8 mouse cellular contexts compared by ENCODE assay signal in genomic region chr17:30005103-30005443, GRCm38 (mm10). TPM values are rescaled to one million over a fixed set of nuclear protein-coding genes. Genes with fewer than 3 reads are reported as not detected.
DNase-seq lines count a peak whose midpoint lies in the region; ATAC-seq and TF ChIP-seq lines count a peak whose summit lies in the region.

No protein-coding gene starts in this region.

- WGBS in embryonic facial prominence, embryonic 10.5 days: 0% methylated on average over 41 of the region's 47 CpGs
- WGBS in hindbrain, postnatal 0 days: 3% methylated on average over 30 of the region's 47 CpGs

- H3ac ChIP-seq in myocyte (ENCODE audit: control insufficient read depth, insufficient read length): peak overlapping the region; percentile 71

- H3K27me3 ChIP-seq in embryonic facial prominence, embryonic 10.5 days (replicated peaks; ENCODE audit: low read depth, poor library complexity, severe bottlenecking): no peaks in the 10 kb centered on the region
- H3K27me3 ChIP-seq in hindbrain, postnatal 0 days (ENCODE audit: insufficient read depth, low read length): no peaks in the 10 kb centered on the region
- H3K27me3 ChIP-seq in myocyte (ENCODE audit: control insufficient read depth, insufficient read depth, insufficient read length): no peaks in the 10 kb centered on the region

- H3K4me1 ChIP-seq in embryonic facial prominence, embryonic 10.5 days: peaks cover 45% of the 10 kb centered on the region
- peaks cover 29% of the 10 kb centered on the region for H3K4me1 ChIP-seq in hindbrain, postnatal 0 days (ENCODE audit: insufficient read depth, low read length)

- no peak for TF ChIP-seq POLR2A in myocyte (IDR thresholded peaks at IDR 0.05; ENCODE audit: insufficient read length, low read depth)

- no peak for ATAC-seq in hindbrain, postnatal 0 days

- no peak for DNase-seq in layer of hippocampus, adult 2 months (ENCODE audit: low spot score in 2 of 2)
- DNase-seq in layer of hippocampus, adult 9-11 months: no peak
- DNase-seq in embryonic facial prominence, embryonic 10.5 days (ENCODE audit: low spot score): no peak
- DNase-seq in hindbrain, postnatal 0 days (ENCODE audit: low spot score): no peak
- no peak for DNase-seq in cerebellum, adult 9-11 months
- DNase-seq in embryo, embryonic 9.5 days (ENCODE audit: extremely low spot score): no peak
- no peak for DNase-seq in retina, postnatal 1 day

- peak overlapping the region; percentile 98 for H3K27ac ChIP-seq in layer of hippocampus, adult 2 months
- peak overlapping the region; percentile 100 for H3K27ac ChIP-seq in embryonic facial prominence, embryonic 10.5 days (replicated peaks)
- H3K27ac ChIP-seq in hindbrain, postnatal 0 days: peak overlapping the region; percentile 97

- H3K4me2 ChIP-seq in hindbrain, postnatal 0 days (ENCODE audit: low read depth, low read length): peak overlapping the region; percentile 67
- H3K4me2 ChIP-seq in myocyte (ENCODE audit: low read depth): no peak overlapping the region

- peak overlapping the region; percentile 92 for H3K4me3 ChIP-seq in layer of hippocampus, adult 2 months
- H3K4me3 ChIP-seq in embryonic facial prominence, embryonic 10.5 days: peak overlapping the region; percentile 98
- peak overlapping the region; percentile 93 for H3K4me3 ChIP-seq in hindbrain, postnatal 0 days (ENCODE audit: low read length)
- H3K4me3 ChIP-seq in myocyte: peak overlapping the region; percentile 63

- no peak for TF ChIP-seq CTCF in layer of hippocampus, adult 2 months (conservative IDR thresholded peaks at IDR 0.05)
- TF ChIP-seq CTCF in hindbrain, postnatal 0 days (IDR thresholded peaks at IDR 0.05; ENCODE audit: low read depth): no peak

- peaks cover 48% of the 10 kb centered on the region for H3K79me2 ChIP-seq in myocyte (ENCODE audit: control insufficient read depth, insufficient read depth)

- H3K9me3 ChIP-seq in embryonic facial prominence, embryonic 10.5 days: no peaks in the 10 kb centered on the region
- H3K9me3 ChIP-seq in hindbrain, postnatal 0 days (ENCODE audit: low read length): no peaks in the 10 kb centered on the region

- H3K9ac ChIP-seq in hindbrain, postnatal 0 days (replicated peaks; ENCODE audit: low read length): peak overlapping the region; percentile 92

- peaks cover 25% of the 10 kb centered on the region for H3K36me3 ChIP-seq in embryonic facial prominence, embryonic 10.5 days (replicated peaks)
- no peaks in the 10 kb centered on the region for H3K36me3 ChIP-seq in hindbrain, postnatal 0 days (ENCODE audit: insufficient read depth, low read length)
- H3K36me3 ChIP-seq in myocyte (ENCODE audit: control insufficient read depth, insufficient read depth): no peaks in the 10 kb centered on the region

TF ChIP-seq in myocyte, 11 proteins besides CTCF, POLR2A, EP300 and RAD21:
- no peak for TF ChIP-seq MYOD1 (IDR thresholded peaks at IDR 0.05; ENCODE audit: control insufficient read depth in 1 of 3, insufficient read length in 2 of 3, low read depth in 2 of 3)
- no peak for TF ChIP-seq TCF12 (IDR thresholded peaks at IDR 0.05; ENCODE audit: insufficient read depth, poor library complexity, severe bottlenecking)
- TF ChIP-seq MYOG (IDR thresholded peaks at IDR 0.05; ENCODE audit: control insufficient read depth in 1 of 3, insufficient read depth in 1 of 3, insufficient read length in 2 of 3, low read depth in 2 of 3): no peak
- TF ChIP-seq USF1 (IDR thresholded peaks at IDR 0.05; ENCODE audit: low read depth): no peak
- no peak for TF ChIP-seq POLR2AphosphoS2 (IDR thresholded peaks at IDR 0.05; ENCODE audit: insufficient read length, low read depth)
- TF ChIP-seq MAX (IDR thresholded peaks at IDR 0.05; ENCODE audit: low read depth): no peak
- TF ChIP-seq SRF (IDR thresholded peaks at IDR 0.05; ENCODE audit: control insufficient read depth, insufficient read length, low read depth): no peak
- no peak for TF ChIP-seq CEBPB (IDR thresholded peaks at IDR 0.05; ENCODE audit: insufficient read depth, poor library complexity, severe bottlenecking)
- no peak for TF ChIP-seq REST (IDR thresholded peaks at IDR 0.05; ENCODE audit: insufficient read depth, insufficient read length)
- TF ChIP-seq TCF3 (IDR thresholded peaks at IDR 0.05; ENCODE audit: insufficient read length, low read depth): no peak
- no peak for TF ChIP-seq E2F4 (IDR thresholded peaks at IDR 0.05; ENCODE audit: insufficient read depth)

RNA-seq across cellular contexts. Expression of gene Zfand3, which starts 0.5 kb away (rescaled TPM):
- total RNA-seq in layer of hippocampus, adult 2 months (2021): 100 to 1,000 TPM; 112 to 118 TPM
- polyA plus RNA-seq in embryonic facial prominence, embryonic 10.5 days (2016; fragmentation: Nextera tagmentation; extraction: Ambion mirVana): 59.1 and 62.5 TPM in 2 replicates
- total RNA-seq in hindbrain, postnatal 0 days (2014; rRNA removed): 84.5 and 105 TPM in 2 replicates
- 49.2 and 50.6 TPM in 2 replicates for polyA plus RNA-seq in hindbrain, postnatal 0 days (2015; fragmentation: Nextera tagmentation; extraction: Ambion mirVana)
- polyA plus RNA-seq in myocyte (2012; fragmentation: generic; extraction: Trizol): 138 TPM

RNA-seq across cellular contexts. Expression of gene Mdga1, which starts 35.2 kb away (rescaled TPM):
- total RNA-seq in layer of hippocampus, adult 2 months (2021): 10 to 100 TPM; 70.1 to 73.8 TPM
- polyA plus RNA-seq in embryonic facial prominence, embryonic 10.5 days (2016; fragmentation: Nextera tagmentation; extraction: Ambion mirVana): 1.2 and 1.7 TPM in 2 replicates
- total RNA-seq in hindbrain, postnatal 0 days (2014; rRNA removed): 73.3 and 104 TPM in 2 replicates
- polyA plus RNA-seq in hindbrain, postnatal 0 days (2015; fragmentation: Nextera tagmentation; extraction: Ambion mirVana): 14.0 and 16.7 TPM in 2 replicates
- polyA plus RNA-seq in myocyte (2012; fragmentation: generic; extraction: Trizol): 2.5 TPM
